Mouse (Mus musculus): Measurements from ENCODE around the gene Mest. TPM values are rescaled to one million over a fixed set of nuclear protein-coding genes. Genes with fewer than 3 reads are reported as not detected.

The Mest gene
- total and polyA plus RNA-seq, 3 experiments: 0.12 to 0.31 TPM; not detected in 1

- peaks cover 0 to 26% of the 10 kb centered on the region in 2 experiments; a peak in 2 of 4 replicates for H3K36me3 ChIP-seq (ENCODE audit: control insufficient read depth in 1 of 2, insufficient read depth in 2 of 2, low read length in 2 of 2)
- TF ChIP-seq RAD21 (IDR thresholded peaks at IDR 0.05; ENCODE audit: low read depth, low read length): no peak
- no peak for TF ChIP-seq ZMIZ1 (IDR thresholded peaks at IDR 0.05; ENCODE audit: low read depth, low read length)
- TF ChIP-seq TAL1 (IDR thresholded peaks at IDR 0.05; ENCODE audit: low read length): no peak
- no peak for TF ChIP-seq MAFK (IDR thresholded peaks at IDR 0.05; ENCODE audit: borderline replicate concordance, low read depth, low read length)
- TF ChIP-seq MYC (IDR thresholded peaks at IDR 0.05; ENCODE audit: low read depth, low read length): no peak
- no peak for TF ChIP-seq NRF1 (IDR thresholded peaks at IDR 0.05; ENCODE audit: insufficient read depth, low read depth, low read length, poor library complexity, severe bottlenecking)
- TF ChIP-seq JUND (IDR thresholded peaks at IDR 0.05; ENCODE audit: low read depth, low read length): no peak
- TF ChIP-seq GABPA (IDR thresholded peaks at IDR 0.05; ENCODE audit: low read depth, low read length): no peak
- TF ChIP-seq RCOR1 (IDR thresholded peaks at IDR 0.05; ENCODE audit: low read depth, low read length): no peak
- TF ChIP-seq CHD1 (IDR thresholded peaks at IDR 0.05; ENCODE audit: low read depth, low read length): no peak
- H3K27ac ChIP-seq (ENCODE audit: control insufficient read depth, low read depth, low read length): 0 out of 2 replicates have a peak overlapping the region, but pooled peaks have one; percentile 14
- peaks cover 12 to 26% of the 10 kb centered on the region in 2 experiments for H3K4me1 ChIP-seq (ENCODE audit: control insufficient read depth in 1 of 2, insufficient read depth in 2 of 2, low read length in 2 of 2)
- no peaks in the 10 kb centered on the region for H3K79me2 ChIP-seq (ENCODE audit: control insufficient read depth, insufficient read depth, low read length, poor library complexity)
- H3K27me3 ChIP-seq (ENCODE audit: control insufficient read depth in 1 of 2, insufficient read depth in 2 of 2, low read length in 2 of 2): no peaks in the 10 kb centered on the region; a peak in 1 of 4 replicates
- H3K4me3 ChIP-seq (ENCODE audit: control insufficient read depth in 1 of 2, insufficient read depth in 1 of 2, low read depth in 2 of 2, low read length in 2 of 2): no peak overlapping the region
- DNase-seq (ENCODE audit: low read depth, low spot score): peak; percentile 48
- H3K9ac ChIP-seq (ENCODE audit: control insufficient read depth, low read depth, low read length, poor library complexity, severe bottlenecking): no peak overlapping the region
- H3K9me3 ChIP-seq (replicated peaks; ENCODE audit: insufficient read depth, low read length): no peaks in the 10 kb centered on the region
Measured at GRCm38 (mm10) chr6:30710371-30711364, 12.7 kb upstream of the Mest start.

DNA sequence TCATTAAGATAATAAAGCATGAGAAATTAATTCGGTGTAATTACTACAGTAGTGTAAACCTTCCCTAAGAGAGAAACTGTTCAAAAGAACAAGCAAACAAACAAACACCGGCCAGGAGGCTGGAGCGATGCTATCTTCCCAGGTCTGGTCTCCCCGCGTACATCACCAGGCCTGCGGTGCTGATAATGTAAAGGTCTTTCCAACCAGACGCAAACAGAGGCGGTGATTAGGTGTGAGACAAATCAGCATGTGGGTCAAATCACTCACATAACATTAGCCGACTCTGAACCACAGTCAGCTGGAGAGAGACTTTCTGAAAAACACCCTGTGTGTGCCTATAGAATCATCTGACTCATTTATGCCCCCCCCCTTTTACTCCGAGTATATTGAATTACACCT, 12.0 kb upstream of the Mest start:
- peak; percentile 48; the same call in 1 of the 2 replicates for TF ChIP-seq RCOR1 (IDR thresholded peaks at IDR 0.05; ENCODE audit: low read depth, low read length)
- peak; percentile 11 to 21; a peak in 1 of 4 replicates for TF ChIP-seq EP300 (IDR thresholded peaks at IDR 0.05; ENCODE audit: low read depth in 1 of 2, low read length in 2 of 2)
- TF ChIP-seq MEF2A (IDR thresholded peaks at IDR 0.05; ENCODE audit: extremely low read depth, insufficient replicate concordance, low read depth, low read length, poor library complexity, severe bottlenecking): no peak
- TF ChIP-seq KAT2A (conservative IDR thresholded peaks at IDR 0.05; ENCODE audit: low read depth, low read length): no peak
- H3K27ac ChIP-seq (ENCODE audit: control insufficient read depth, low read depth, low read length): peak overlapping the region; percentile 86; the same call in 1 of the 2 replicates

More for the DNA sequence above, 12.0 kb upstream of the Mest start:
- Histone ChIP-seq H3K4me3 (ENCODE audit: control insufficient read depth in 1 of 2, insufficient read depth in 1 of 2, low read depth in 2 of 2, low read length in 2 of 2) (peak overlapping the region in 1 of 2 experiments; percentile 31; a peak in 2 of 4 replicates), H3K36me3 (ENCODE audit: control insufficient read depth in 1 of 2, insufficient read depth in 2 of 2, low read length in 2 of 2) (peaks cover 0 to 26% of the 10 kb centered on the region in 2 experiments; a peak in 2 of 4 replicates), H3K4me1 (ENCODE audit: control insufficient read depth in 1 of 2, insufficient read depth in 2 of 2, low read length in 2 of 2) (peaks cover 12 to 26% of the 10 kb centered on the region in 2 experiments), H3K9me3 (replicated peaks; ENCODE audit: insufficient read depth, low read length) (no peaks in the 10 kb centered on the region), H3K9ac (ENCODE audit: control insufficient read depth, low read depth, low read length, poor library complexity, severe bottlenecking) (no peak overlapping the region), H3K79me2 (ENCODE audit: control insufficient read depth, insufficient read depth, low read length, poor library complexity) (no peaks in the 10 kb centered on the region), H3K27me3 (ENCODE audit: control insufficient read depth in 1 of 2, insufficient read depth in 2 of 2, low read length in 2 of 2) (no peaks in the 10 kb centered on the region)
- peak; percentile 43 for DNase-seq (ENCODE audit: low read depth, low spot score)
